Mouse (Mus musculus): ENCODE results near the gene Casz1. TPM values are rescaled to one million over a fixed set of nuclear protein-coding genes. Genes with fewer than 3 reads are reported as not detected.

The Casz1 gene
- total RNA-seq, 2 experiments from 2014 or later: 3.1 to 6.3 TPM

DNA sequence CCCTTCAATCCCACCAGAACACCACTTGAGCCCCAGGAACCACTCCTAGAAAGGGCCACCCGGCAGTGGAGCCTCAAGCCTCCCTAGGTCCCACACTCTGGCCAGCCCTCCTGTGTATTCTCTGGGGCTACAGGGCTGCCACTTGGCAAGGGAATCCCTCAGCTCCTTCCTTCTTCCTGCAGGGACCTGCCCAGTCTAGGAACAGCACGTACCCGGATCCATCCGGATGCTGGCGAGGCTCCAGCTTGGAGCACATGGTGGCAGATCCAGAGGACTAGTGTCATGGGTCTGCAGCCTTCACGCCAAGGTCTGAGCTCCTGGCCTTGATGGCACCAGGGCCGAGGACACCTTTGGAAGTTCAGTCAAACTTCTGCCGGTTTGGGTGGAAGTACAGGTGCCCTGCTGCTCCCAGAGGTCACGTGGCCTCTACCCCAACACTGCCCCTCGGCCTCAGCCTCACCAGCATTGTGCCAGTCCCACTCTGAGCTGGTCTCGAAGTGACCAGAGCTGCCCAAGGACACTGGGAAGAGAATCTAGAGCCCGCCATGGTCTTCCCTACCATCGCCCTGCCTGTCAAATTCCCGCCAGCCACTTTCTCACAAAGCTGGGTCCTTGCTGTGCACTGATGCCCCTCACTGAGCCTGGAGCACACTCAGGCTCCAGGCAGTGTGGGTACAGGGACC is 151.0 kb downstream of the Casz1 start:
- ATAC-seq (replicated peaks; ENCODE audit: poor library complexity, severe bottlenecking): no peak

DNA sequence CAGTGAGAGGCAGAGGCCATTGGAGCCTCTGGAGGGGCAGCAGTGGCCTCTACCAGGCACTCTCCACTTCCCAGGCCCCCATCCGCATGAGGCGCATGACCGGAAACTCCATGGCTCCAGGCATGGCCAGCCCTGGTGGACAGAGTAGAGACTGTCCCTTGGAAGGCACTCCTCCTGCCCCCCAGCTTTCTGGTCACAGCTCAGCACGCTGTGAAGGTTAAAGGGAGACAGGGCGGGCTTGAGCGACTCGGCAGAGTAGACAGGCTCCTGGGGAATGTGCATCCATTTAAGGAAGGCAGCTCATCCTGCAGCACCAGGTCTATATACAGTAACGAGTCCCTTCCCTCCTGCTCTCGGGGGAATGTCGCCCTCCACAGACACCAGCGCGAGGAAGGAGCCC is 155.8 kb downstream of the Casz1 start:
- ATAC-seq (replicated peaks; ENCODE audit: poor library complexity, severe bottlenecking): no peak

DNA sequence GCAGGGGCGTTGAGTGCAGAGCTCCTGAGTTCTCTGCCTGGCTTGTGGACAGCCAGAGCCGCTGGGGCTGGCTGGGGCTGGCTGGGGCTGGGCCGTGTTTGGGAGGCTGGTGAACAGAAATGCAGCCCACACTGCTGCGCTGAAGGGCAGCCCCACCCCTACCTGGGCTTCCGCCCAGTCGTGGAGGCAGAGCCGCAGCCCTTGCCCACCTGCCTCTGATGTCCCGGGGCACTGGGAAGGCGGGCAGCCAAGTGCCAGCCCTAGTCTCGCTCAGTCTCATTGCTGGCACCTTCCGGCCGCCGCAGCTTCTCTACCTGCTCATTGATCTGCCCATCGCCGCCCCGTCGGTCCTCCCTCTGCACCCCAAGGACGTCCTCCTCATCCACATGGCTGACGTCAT is 156.9 kb downstream of the Casz1 start:
- ATAC-seq (replicated peaks; ENCODE audit: poor library complexity, severe bottlenecking): no peak

- no peak for ATAC-seq (replicated peaks; ENCODE audit: poor library complexity, severe bottlenecking)
Observed at GRCm38 (mm10) chr4:148962096-148962495, 157.9 kb downstream of the Casz1 start.

DNA sequence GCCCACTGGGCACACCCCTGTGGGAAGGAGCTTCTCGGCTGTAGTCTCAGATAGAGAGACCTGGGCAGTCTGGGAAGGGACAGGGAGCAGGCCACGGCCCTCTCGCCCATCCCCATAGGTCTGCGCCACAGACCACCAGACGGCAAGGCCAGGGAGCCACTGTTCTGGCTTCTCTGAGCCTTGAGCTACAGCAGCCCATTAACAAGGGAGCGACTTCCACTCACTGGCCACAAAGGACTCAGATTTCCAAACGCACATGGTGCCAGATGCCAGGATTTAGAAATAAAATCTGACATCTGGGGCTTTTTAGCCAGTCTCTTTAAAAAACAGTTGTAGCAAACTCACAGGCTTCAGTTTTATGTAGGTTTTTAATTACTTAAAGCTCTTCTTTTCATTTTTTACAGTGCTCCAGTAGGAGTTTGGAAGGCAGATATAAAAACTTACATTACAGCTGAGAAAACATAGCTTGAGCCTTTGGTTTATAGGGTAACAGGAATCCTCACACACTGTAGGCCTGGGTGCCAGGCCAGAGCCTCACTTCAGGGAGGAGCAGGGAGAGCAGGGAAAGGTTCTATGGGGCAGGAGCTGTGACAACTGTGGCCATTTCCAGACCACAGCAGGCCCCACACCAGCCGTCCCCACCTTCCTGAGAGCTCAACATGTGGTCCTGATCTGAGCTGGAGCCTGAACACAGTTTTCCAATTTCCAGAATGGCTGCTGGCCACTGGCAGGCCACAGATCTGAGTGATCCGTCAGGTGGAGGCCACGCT is 160.5 kb downstream of the Casz1 start:
- ATAC-seq (replicated peaks; ENCODE audit: poor library complexity, severe bottlenecking): no peak

DNA sequence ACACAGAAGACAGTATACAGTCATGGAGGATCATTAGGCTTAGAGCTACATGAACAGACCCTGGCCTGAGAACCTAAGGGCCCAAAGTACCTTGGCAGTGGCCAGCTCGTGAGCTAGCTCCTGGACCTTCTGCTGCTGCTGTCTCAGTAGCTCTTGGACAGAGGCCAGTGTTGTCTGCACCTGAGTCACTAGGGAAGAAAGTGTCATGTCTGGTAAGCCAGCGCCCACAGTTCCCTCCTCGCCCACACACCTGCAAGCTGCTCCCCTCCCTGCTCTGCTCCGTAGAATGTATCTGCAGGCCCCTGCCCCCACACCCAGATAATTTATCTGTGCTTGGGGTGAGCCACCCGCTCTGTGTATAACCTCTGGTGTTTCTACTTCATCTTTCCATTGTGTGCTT is 161.9 kb downstream of the Casz1 start:
- ATAC-seq (replicated peaks; ENCODE audit: poor library complexity, severe bottlenecking): no peak

- no peak for ATAC-seq (replicated peaks; ENCODE audit: poor library complexity, severe bottlenecking)
Observed at GRCm38 (mm10) chr4:148968859-148969258, 164.6 kb downstream of the Casz1 start.

DNA sequence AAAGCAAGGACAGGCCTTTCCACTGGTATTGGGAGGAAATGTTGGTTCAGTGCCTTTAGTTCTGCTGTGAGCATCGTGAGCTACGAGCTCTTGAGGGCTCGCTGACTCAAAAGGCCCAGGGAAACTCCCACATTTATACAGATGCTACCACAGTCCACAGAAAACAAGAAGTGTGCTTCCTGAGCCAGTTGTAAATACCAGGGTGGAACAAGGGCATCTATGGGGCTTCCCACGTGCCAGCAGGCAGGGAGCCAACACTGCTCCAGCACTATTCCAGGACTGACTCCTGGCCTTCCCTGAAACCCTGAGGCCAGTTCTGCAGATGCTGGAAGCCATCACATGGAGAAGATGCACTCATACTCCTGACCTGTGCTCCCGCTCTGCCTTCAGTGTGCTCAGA is 165.4 kb downstream of the Casz1 start:
- no peak for ATAC-seq (replicated peaks; ENCODE audit: poor library complexity, severe bottlenecking)

GRCm38 (mm10) chr4:148970742-148971141 is 166.5 kb downstream of the Casz1 start:
- ATAC-seq (replicated peaks; ENCODE audit: poor library complexity, severe bottlenecking): no peak

- ATAC-seq (replicated peaks; ENCODE audit: poor library complexity, severe bottlenecking): no peak
Observed at GRCm38 (mm10) chr4:148971613-148972242, 167.5 kb downstream of the Casz1 start.

DNA sequence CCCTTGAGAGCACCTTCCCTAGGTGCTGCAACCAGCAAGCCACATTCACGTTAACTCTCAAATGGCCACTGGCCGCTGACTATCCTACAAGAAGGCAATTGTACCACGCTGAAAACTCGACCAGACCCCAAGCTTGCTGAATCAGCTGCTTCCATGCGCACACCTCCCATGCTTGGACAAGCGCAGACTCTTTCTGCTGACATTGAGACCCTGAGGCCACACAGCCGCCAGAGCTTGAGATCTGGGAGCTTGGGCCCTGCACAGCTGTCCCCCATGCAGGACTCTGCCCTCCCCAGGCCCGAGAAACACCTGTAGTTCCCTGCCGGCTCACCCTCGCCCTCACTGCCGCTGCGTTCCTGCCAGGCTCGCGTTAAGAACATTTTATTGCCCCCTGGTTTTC is 168.5 kb downstream of the Casz1 start:
- ATAC-seq (replicated peaks; ENCODE audit: poor library complexity, severe bottlenecking): no peak

DNA sequence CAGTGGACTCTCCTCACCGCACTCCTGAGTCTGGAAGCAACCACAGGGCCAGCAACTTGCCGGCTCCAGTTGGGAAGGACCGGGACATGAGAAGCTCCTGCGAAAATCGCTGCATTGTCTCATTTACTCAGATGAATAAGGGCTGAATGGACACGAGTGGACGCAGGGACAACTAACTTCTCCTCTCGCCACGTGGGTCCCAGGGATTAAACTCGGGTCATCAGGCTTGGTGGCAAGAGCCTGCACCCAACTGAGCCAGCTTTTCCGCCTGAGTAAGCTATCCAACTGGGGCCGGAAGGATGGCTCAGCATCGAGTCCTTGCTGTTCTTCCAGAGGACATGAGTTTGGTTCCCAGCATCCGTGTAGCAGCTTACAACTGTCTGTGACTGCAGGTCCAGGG is 169.2 kb downstream of the Casz1 start:
- ATAC-seq (replicated peaks; ENCODE audit: poor library complexity, severe bottlenecking): no peak

DNA sequence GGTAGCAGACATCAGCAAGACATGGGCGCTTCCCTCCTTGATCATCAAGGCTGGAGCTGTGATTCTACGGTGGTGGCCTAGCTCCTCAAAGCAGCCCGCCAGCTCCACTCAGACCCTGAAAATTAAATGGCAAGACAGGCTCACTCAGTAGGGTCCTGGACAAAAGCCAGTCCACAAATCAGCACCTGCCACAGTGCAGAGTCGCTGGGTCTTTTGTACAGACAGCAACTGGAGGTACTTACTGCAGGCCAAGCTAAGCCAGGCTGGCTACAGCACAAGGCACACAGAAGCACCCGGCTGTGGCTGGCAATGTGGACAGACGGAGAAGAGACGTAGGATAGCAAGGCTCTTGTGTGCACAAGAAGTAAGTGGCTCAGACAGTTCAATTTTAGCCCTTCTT is 170.6 kb downstream of the Casz1 start:
- no peak for ATAC-seq (replicated peaks; ENCODE audit: poor library complexity, severe bottlenecking)

DNA sequence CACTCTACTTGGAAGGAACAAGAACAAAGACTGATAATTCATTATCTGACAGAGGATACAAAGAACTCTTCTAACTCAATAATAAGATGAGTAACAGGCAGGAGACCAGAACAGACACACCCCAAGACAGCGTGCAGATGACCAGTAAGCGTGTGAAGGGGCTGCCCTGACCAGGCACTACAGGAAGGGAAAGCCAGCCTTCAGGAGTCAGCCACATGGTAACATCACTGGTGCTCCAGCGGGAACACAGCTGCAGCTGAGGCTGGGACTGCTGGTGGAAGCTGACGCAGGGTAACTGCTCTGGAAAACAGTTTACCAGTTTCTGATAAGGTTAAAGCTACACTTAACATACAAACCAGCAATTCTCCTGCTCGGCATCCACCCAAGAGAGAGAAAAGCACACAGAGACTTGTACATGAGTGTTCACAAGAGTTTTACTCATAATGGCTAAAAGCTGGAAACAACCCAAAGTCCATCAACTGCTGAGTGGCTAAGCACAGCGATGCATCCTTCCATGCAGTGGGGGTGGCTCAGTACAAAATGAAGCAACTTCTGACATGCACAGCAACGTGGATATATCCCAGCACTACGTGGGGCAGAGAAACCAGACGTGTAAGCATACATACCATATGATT is 174.1 kb downstream of the Casz1 start:
- ATAC-seq (replicated peaks; ENCODE audit: poor library complexity, severe bottlenecking): no peak

GRCm38 (mm10) chr4:148978926-148979325 is 174.7 kb downstream of the Casz1 start:
- ATAC-seq (replicated peaks; ENCODE audit: poor library complexity, severe bottlenecking): no peak

- no peak for ATAC-seq (replicated peaks; ENCODE audit: poor library complexity, severe bottlenecking)
Observed at GRCm38 (mm10) chr4:148979837-148980236, 175.6 kb downstream of the Casz1 start.

DNA sequence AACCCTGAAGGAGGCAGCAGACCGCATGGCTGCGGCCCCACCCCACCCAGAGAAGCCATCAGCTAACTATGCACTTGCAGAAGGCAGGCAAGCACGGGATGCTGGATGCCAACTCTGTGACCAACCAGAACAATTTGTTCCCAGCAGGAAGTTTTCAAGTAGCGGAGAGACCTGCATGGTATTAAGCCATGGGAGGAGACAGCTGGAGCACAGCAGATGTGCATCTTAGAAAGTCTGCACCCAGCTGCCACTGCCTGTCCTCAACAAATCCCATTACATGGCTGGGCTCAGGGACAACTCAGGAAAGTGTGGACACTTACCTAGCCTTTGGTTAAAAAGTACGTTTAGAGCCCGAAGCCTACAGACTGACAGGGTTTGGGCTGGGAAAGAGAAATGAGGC is 178.0 kb downstream of the Casz1 start:
- ATAC-seq (replicated peaks; ENCODE audit: poor library complexity, severe bottlenecking): no peak

DNA sequence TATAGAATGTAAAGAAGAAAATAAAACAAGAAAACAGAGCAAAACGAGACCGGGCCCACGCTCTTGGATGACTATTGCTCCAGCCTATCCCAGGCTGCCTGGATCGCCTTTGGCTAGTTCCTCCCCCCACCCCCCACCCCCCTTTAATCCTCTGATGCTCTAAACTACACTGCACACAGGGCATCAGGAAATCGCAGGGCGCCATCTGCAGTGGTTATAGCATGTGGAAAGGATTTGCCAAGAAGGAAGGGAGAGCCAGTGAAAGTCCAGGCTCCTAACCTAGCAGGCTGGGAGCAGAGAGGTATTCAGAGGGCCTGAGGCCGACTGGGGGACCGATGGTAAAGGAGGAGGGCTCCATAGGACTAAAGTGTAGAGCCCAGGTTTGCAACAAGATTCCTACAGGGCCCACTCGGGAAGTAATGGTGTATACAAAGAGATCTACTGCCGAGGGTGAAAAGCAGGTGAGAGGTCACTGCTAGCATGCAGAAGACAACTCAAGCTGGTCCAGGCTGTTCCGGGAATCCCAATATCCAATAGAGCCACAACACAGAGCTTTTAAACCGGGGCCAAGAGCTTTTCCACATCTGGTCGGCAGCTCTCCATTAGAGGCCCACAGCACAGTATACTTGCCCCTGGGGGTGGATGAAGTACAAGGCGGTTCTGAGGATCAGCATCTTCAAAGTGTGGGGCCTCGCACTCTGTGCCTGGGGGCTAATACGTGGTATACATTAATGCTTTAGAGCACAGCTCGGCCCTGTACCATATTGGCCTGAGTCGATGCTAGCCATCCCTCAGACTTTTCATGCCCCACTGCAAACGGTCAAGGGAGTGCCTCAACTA is 180.7 kb downstream of the Casz1 start:
- no peak for ATAC-seq (replicated peaks; ENCODE audit: poor library complexity, severe bottlenecking)

DNA sequence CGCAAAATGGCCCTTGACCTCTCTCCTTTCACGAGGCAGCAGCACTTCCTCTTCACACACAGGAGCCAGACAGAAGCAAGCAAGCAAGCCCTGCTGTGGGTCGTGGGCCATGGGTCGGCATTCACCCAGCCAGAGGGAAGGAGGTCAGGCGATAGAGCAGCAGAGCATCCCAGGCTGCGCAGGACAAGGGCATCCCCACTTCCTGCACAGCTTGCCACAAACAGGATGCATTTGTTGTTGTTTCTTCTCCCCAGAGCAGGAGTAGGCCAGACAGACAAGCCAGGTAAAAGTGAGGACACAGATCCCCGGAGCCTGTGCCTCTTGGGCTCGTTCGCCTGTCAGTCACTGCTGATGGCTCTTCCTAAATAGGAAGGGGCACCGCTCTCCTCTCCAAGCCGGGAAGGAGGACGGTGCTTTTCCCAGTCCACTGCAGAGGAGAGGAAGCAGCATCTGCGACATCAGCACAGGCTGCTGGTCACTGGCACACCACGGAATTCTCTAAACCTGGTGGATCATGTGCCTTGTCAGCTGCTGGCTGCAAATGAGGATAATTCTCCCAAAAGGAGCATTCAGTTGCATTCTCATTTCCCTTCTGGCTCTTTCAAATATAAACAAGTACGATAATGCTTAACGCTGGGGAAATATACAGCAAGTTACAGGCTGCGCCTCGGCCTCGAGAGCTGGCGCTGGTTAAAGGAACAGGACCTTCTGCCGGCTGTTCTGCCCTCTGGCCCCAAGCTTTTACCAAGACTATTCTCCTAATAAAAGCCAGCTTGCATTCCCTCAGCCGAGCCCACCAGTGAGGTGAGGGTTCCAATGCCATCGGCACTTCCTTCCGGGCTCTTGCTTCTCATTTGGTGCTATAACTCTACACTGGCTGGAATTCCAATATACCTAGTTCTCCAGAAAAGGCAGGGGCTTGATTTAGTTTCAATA is 181.6 kb downstream of the Casz1 start:
- ATAC-seq (replicated peaks; ENCODE audit: poor library complexity, severe bottlenecking): no peak
